Mouse (Mus musculus): ENCODE measurements around the gene Shf. TPM values are rescaled to one million over a fixed set of nuclear protein-coding genes. Genes with fewer than 3 reads are reported as not detected.
"Not testable (repeated sequence)": the region's sequence is repeated elsewhere in the genome, so short reads cannot be mapped to it uniquely, and the experiment has no call there.

Shf gene
- polyA plus RNA-seq, 1 experiment from 2014 or later, result 6.8 TPM

GRCm38 (mm10) chr2:122354191-122354929 lies 14.6 kb downstream of the Shf start:
- Histone ChIP-seq H3K27ac (no peak overlapping the region), H3K9ac (no peak overlapping the region), H3K4me2 (no peak overlapping the region), H3K9me3 (replicated peaks) (no peaks in the 10 kb centered on the region), H3K4me3 (no peak overlapping the region), H3K27me3 (peaks cover 26% of the 10 kb centered on the region), H3K36me3 (ENCODE audit: poor library complexity, severe bottlenecking) (peaks cover 30% of the 10 kb centered on the region), H3K4me1 (peaks cover 53% of the 10 kb centered on the region)
- ATAC-seq, result no peak
- 64% methylated on average over 12 of the region's 12 CpGs for WGBS

GRCm38 (mm10) chr2:122353765-122354164 lies 15.2 kb downstream of the Shf start:
- Histone ChIP-seq H3K9ac (no peak overlapping the region), H3K27me3 (peaks cover 26% of the 10 kb centered on the region), H3K4me3 (no peak overlapping the region), H3K36me3 (ENCODE audit: poor library complexity, severe bottlenecking) (peaks cover 27% of the 10 kb centered on the region), H3K4me2 (no peak overlapping the region), H3K27ac (no peak overlapping the region), H3K9me3 (replicated peaks) (no peaks in the 10 kb centered on the region), H3K4me1 (peaks cover 57% of the 10 kb centered on the region)
- no peak for ATAC-seq
- WGBS, result 87% methylated on average over 8 of the region's 8 CpGs

GRCm38 (mm10) chr2:122352992-122353391 lies 16.0 kb downstream of the Shf start:
- Histone ChIP-seq H3K27me3 (peaks cover 26% of the 10 kb centered on the region), H3K4me2 (no peak overlapping the region), H3K9ac (no peak overlapping the region), H3K36me3 (ENCODE audit: poor library complexity, severe bottlenecking) (peaks cover 27% of the 10 kb centered on the region), H3K4me1 (peaks cover 62% of the 10 kb centered on the region), H3K9me3 (replicated peaks) (no peaks in the 10 kb centered on the region), H3K4me3 (no peak overlapping the region), H3K27ac (peak overlapping the region; percentile 40; the same call in 1 of the 2 replicates)
- 83% methylated on average over 6 of the region's 6 CpGs for WGBS
- no peak for ATAC-seq

- Histone ChIP-seq H3K4me3 (no peak overlapping the region), H3K36me3 (ENCODE audit: poor library complexity, severe bottlenecking) (peaks cover 23% of the 10 kb centered on the region), H3K27ac (peak overlapping the region; percentile 94), H3K27me3 (peaks cover 31% of the 10 kb centered on the region), H3K4me1 (peaks cover 66% of the 10 kb centered on the region), H3K4me2 (peak overlapping the region; percentile 29), H3K9ac (no peak overlapping the region), H3K9me3 (replicated peaks) (no peaks in the 10 kb centered on the region)
- WGBS, result 12% methylated on average over 4 of the region's 4 CpGs
- ATAC-seq, result peak; percentile 65
Observed at GRCm38 (mm10) chr2:122351931-122352329, 17.0 kb downstream of the Shf start.

- Histone ChIP-seq H3K27me3 (peaks cover 31% of the 10 kb centered on the region), H3K36me3 (ENCODE audit: poor library complexity, severe bottlenecking) (peaks cover 17% of the 10 kb centered on the region), H3K9ac (no peak overlapping the region), H3K9me3 (replicated peaks) (no peaks in the 10 kb centered on the region), H3K27ac (peak overlapping the region; percentile 94), H3K4me1 (peaks cover 66% of the 10 kb centered on the region), H3K4me2 (peak overlapping the region; percentile 29), H3K4me3 (no peak overlapping the region)
- 27% methylated on average over 5 of the region's 5 CpGs for WGBS
- peak; percentile 33 for ATAC-seq
Observed at GRCm38 (mm10) chr2:122351156-122351930, 17.6 kb downstream of the Shf start.

- Histone ChIP-seq H3K4me2 (peak overlapping the region; percentile 73), H3K4me1 (peaks cover 62% of the 10 kb centered on the region)
Observed at GRCm38 (mm10) chr2:122349136-122349785, 19.7 kb downstream of the Shf start.

GRCm38 (mm10) chr2:122348531-122349131 lies 20.3 kb downstream of the Shf start:
- Histone ChIP-seq H3K36me3 (ENCODE audit: poor library complexity, severe bottlenecking) (peaks cover 3% of the 10 kb centered on the region; the same call in 1 of the 2 replicates), H3K4me1 (peaks cover 56% of the 10 kb centered on the region), H3K4me2 (peak overlapping the region; percentile 73), H3K27me3 (peaks cover 13% of the 10 kb centered on the region), H3K27ac (peak overlapping the region; percentile 99), H3K4me3 (peak overlapping the region; percentile 50), H3K9ac (peak overlapping the region; percentile 90), H3K9me3 (replicated peaks) (no peaks in the 10 kb centered on the region)
- ATAC-seq, result peak; percentile 80
- WGBS, result under 1% methylated on average over 57 of the region's 63 CpGs

More at GRCm38 (mm10) chr2:122349136-122349785, 19.7 kb downstream of the Shf start:
- Histone ChIP-seq H3K27ac (peak overlapping the region; percentile 99), H3K36me3 (ENCODE audit: poor library complexity, severe bottlenecking) (peaks cover 6% of the 10 kb centered on the region; the same call in 1 of the 2 replicates), H3K4me3 (peak overlapping the region; percentile 50), H3K9ac (peak overlapping the region; percentile 90), H3K9me3 (replicated peaks) (no peaks in the 10 kb centered on the region), H3K27me3 (peaks cover 19% of the 10 kb centered on the region)
- 4% methylated on average over 14 of the region's 14 CpGs for WGBS
- ATAC-seq, result peak; percentile 24

GRCm38 (mm10) chr2:122347257-122347656 lies 21.7 kb downstream of the Shf start:
- H3K4me3 ChIP-seq, result no peak overlapping the region
- H3K4me1 ChIP-seq, result peaks cover 42% of the 10 kb centered on the region
- no peaks in the 10 kb centered on the region for H3K36me3 ChIP-seq (ENCODE audit: poor library complexity, severe bottlenecking)
- ATAC-seq, result no peak
- no peak overlapping the region for H3K9ac ChIP-seq
- H3K27me3 ChIP-seq, result peaks cover 5% of the 10 kb centered on the region; the same call in 1 of the 2 replicates
- WGBS, result 93% methylated on average over 3 of the region's 3 CpGs
- H3K9me3 ChIP-seq (replicated peaks), result no peaks in the 10 kb centered on the region
- no peak overlapping the region for H3K4me2 ChIP-seq
- no peak overlapping the region for H3K27ac ChIP-seq

- not testable (repeated sequence) for H3K36me3 ChIP-seq (ENCODE audit: poor library complexity, severe bottlenecking); ATAC-seq; H3K4me3 ChIP-seq; H3K27ac ChIP-seq; H3K4me2 ChIP-seq; H3K27me3 ChIP-seq; H3K9ac ChIP-seq; H3K9me3 ChIP-seq (replicated peaks)
- 94% methylated on average over 6 of the region's 6 CpGs for WGBS
- peaks cover 31% of the 10 kb centered on the region for H3K4me1 ChIP-seq
Observed at GRCm38 (mm10) chr2:122346164-122346563, 22.8 kb downstream of the Shf start.

- Histone ChIP-seq H3K36me3 (ENCODE audit: poor library complexity, severe bottlenecking) (no peaks in the 10 kb centered on the region), H3K4me2 (no peak overlapping the region), H3K9ac (no peak overlapping the region), H3K4me1 (peaks cover 22% of the 10 kb centered on the region), H3K9me3 (replicated peaks) (no peaks in the 10 kb centered on the region), H3K4me3 (no peak overlapping the region), H3K27me3 (peaks cover 5% of the 10 kb centered on the region; the same call in 1 of the 2 replicates), H3K27ac (no peak overlapping the region)
- 82% methylated on average over 6 of the region's 6 CpGs for WGBS
- no peak for ATAC-seq
Observed at GRCm38 (mm10) chr2:122345106-122345893, 23.7 kb downstream of the Shf start.

GRCm38 (mm10) chr2:122337291-122337690 lies 31.7 kb downstream of the Shf start:
- H3K27me3 ChIP-seq, result 0 out of 2 replicates have a peak, but pooled peaks cover 3% of the 10 kb centered on the region
- H3K4me2 ChIP-seq, result peak overlapping the region; percentile 32
- peak; percentile 38; the same call in 1 of the 2 replicates for ATAC-seq

More at GRCm38 (mm10) chr2:122337291-122337690, 31.7 kb downstream of the Shf start:
- peak overlapping the region; percentile 9; the same call in 1 of the 2 replicates for H3K4me3 ChIP-seq
- H3K27ac ChIP-seq, result no peak overlapping the region
- no peaks in the 10 kb centered on the region for H3K4me1 ChIP-seq
- 70% methylated on average over 21 of the region's 21 CpGs for WGBS
- H3K9ac ChIP-seq, result no peak overlapping the region
- no peaks in the 10 kb centered on the region for H3K9me3 ChIP-seq (replicated peaks)
- H3K36me3 ChIP-seq (ENCODE audit: poor library complexity, severe bottlenecking), result no peaks in the 10 kb centered on the region
